Mouse (Mus musculus) heart, embryonic 11.5 days (tissue): ENCODE measurements at regions not wholly inside any gene's neighbourhood (a gene's known extent, or its start where the extent isn't known, plus 50 kb on each side); places are given as distances from the start of the nearest gene placed in this dataset.

Experiments
- ATAC-seq: fragments of 200-750 bp; cut with Nextera tagmentation; replicated peaks from 2 replicates; pipeline ENCODE4 v1.8.0; 2017; ENCODE audit warnings: moderate library complexity; ENCODE audit not compliant: insufficient number of reproducible peaks, low FRiP score, low TSS enrichment
- H3K27ac ChIP-seq: fragments of 300-500 bp; sonication (generic); 2 replicates; pipeline ENCODE4 v1.5.1; 2014; ENCODE audit warnings: mild to moderate bottlenecking, low read depth, low read length
- H3K27me3 ChIP-seq: fragments of 300-500 bp; sonication (generic); 2 replicates; pipeline ENCODE4 v1.6.1; 2014; ENCODE audit warnings: mild to moderate bottlenecking, low read length, mixed read lengths; ENCODE audit not compliant: control insufficient read depth, insufficient read depth
- H3K36me3 ChIP-seq: fragments of 300-500 bp; sonication (generic); 2 replicates; pipeline ENCODE4 v1.6.1; 2014; ENCODE audit warnings: mild to moderate bottlenecking, low read length, moderate library complexity, mixed read lengths; ENCODE audit not compliant: control insufficient read depth, insufficient read depth
- H3K4me1 ChIP-seq: fragments of 300-500 bp; sonication (generic); 2 replicates; pipeline ENCODE4 v1.6.1; 2014; ENCODE audit warnings: low read length; ENCODE audit not compliant: control insufficient read depth, insufficient read depth
- H3K4me2 ChIP-seq: fragments of 300-500 bp; sonication (generic); 2 replicates; pipeline ENCODE4 v1.6.1; 2014; ENCODE audit warnings: mild to moderate bottlenecking, moderate library complexity
- H3K4me3 ChIP-seq: fragments of 300-500 bp; sonication (generic); 2 replicates; pipeline ENCODE4 v1.5.1; 2014; ENCODE audit warnings: low read depth, low read length
- H3K9ac ChIP-seq: fragments of 300-500 bp; sonication (generic); 2 replicates; pipeline ENCODE4 v1.6.1; 2014; ENCODE audit warnings: mild to moderate bottlenecking, low read depth, low read length, moderate library complexity
- H3K9me3 ChIP-seq: fragments of 300-500 bp; sonication (generic); replicated peaks from 2 replicates; pipeline ENCODE4 v1.6.1; 2016; ENCODE audit warnings: low read length; ENCODE audit not compliant: control insufficient read depth
- WGBS: fragments of 180-500 bp; shearing (Covaris S2); extraction: QIAGEN DNeasy Blood & Tissue Kit; methylation state at CpG from one replicate; pipeline ENCODE4 v1.1.7; 2014; ENCODE audit not compliant: insufficient replicate concordance; 5-methylcytosine and 5-hydroxymethylcytosine counted together

DNA sequence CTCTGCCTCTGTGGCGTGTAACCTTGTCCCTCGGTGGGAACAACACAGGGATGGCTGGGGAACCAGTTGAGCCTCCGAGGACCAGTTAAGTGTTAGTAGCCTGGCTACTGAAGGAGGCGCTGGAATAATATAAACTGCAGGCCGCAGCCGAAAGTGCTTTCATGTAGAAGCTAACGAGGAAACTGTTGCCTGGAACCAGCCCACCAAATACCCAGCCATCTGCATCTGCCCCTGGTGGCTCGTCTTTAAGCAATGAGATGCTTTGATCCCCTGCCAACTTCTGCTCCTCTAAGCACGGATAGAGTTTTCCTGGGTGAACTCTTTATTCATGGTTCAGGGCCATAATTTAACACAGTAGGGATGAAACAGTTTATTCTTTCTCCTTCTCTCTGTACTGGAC, 137.2 kb upstream of the Prok2 start:
- H3K4me2 ChIP-seq: no peak overlapping the region
- no peak overlapping the region for H3K27ac ChIP-seq
- no peak overlapping the region for H3K9ac ChIP-seq
- no peak overlapping the region for H3K4me3 ChIP-seq
- WGBS: 67% methylated on average over 9 of the region's 9 CpGs
- H3K4me1 ChIP-seq: no peaks in the 10 kb centered on the region
- no peak for ATAC-seq
- H3K27me3 ChIP-seq: no peaks in the 10 kb centered on the region
- no peaks in the 10 kb centered on the region for H3K36me3 ChIP-seq
- H3K9me3 ChIP-seq: no peaks in the 10 kb centered on the region

DNA sequence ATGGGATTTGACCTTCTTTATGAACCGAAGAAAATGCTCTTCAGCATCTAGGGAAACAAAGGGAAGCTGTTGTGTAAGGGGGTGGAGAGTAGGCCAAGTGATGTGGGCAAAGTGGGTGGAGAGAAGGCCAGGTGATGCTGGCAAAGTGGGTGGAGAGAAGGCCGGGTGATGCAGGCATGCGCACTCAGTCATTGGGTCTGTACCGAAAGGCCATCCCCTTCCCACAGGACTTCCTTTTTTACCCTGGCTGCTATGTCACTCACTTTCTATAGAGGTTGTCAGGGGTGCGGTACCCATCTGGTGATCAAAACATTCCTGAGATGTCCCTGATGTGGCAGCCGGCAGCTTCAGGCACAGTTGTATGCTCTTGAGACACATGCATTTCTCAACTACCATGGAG, 131.2 kb upstream of the Prok2 start:
- Histone ChIP-seq H3K4me3 (no peak overlapping the region), H3K36me3 (no peaks in the 10 kb centered on the region), H3K9me3 (no peaks in the 10 kb centered on the region), H3K9ac (no peak overlapping the region), H3K27me3 (no peaks in the 10 kb centered on the region), H3K27ac (no peak overlapping the region), H3K4me2 (no peak overlapping the region), H3K4me1 (no peaks in the 10 kb centered on the region)
- 78% methylated on average over 6 of the region's 6 CpGs for WGBS
- ATAC-seq: no peak

DNA sequence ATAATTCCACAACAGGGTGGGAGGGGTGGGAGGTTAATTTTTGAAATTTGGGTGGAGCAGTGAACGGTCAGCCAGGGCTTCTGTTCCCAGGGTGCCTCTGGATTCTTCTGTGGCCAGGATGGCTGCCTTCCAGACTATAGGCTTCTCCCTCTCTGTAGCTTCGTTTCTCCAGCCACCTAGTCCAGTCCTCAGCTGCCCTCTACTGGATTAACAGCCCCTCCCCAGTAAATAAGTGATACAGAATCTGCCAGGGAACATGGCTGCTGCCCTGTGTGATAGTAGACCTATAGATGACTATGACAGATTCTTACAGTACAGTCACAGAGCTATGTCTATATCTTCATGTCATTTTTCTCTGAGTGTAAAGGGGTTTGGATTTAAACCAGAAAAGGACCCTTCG, 127.5 kb upstream of the Prok2 start:
- Histone ChIP-seq H3K9ac (no peak overlapping the region), H3K4me3 (no peak overlapping the region), H3K9me3 (no peaks in the 10 kb centered on the region), H3K4me2 (no peak overlapping the region), H3K36me3 (no peaks in the 10 kb centered on the region), H3K4me1 (no peaks in the 10 kb centered on the region), H3K27ac (no peak overlapping the region), H3K27me3 (no peaks in the 10 kb centered on the region)
- ATAC-seq: no peak
- 49% methylated on average over 3 of the region's 3 CpGs for WGBS

DNA sequence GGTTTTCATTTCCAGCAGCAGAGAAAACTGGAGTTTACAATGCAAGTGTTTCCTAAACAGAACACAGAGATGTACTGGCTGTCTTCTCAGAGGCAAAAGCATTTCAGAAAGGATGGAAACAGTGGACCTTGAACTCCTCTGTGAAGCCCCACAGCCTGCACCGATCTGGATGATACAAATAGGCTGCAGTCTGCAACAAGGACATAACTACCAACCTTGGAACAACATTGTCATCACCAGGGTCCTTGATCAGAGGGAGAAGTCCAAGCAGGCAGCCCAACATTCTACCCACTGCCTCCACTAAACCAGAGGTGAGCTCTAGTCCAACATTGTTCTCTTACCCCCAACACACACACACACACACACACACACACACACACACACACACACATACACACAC, 124.5 kb upstream of the Prok2 start:
- Histone ChIP-seq H3K9ac (no peak overlapping the region), H3K4me3 (no peak overlapping the region), H3K36me3 (no peaks in the 10 kb centered on the region), H3K27ac (no peak overlapping the region), H3K9me3 (no peaks in the 10 kb centered on the region), H3K4me2 (no peak overlapping the region), H3K4me1 (no peaks in the 10 kb centered on the region), H3K27me3 (no peaks in the 10 kb centered on the region)
- no peak for ATAC-seq
- WGBS: 72% methylated on average over 1 of the region's 1 CpGs

DNA sequence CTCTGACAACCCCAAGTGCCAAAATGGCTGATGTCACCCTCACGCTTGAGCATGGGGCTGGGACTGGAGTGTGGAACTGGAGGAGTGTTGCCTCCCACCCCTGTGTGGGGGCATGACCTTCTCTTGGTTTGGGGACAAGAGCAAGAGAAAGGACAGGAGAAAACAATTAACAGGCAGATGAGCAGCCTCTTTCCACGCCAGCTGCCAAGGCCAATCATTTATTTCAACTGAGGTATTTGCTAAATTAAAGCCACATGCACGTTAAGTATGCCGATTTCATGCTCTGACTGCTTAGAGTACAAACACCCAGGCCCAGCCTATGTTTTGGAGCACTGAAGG, 119.3 kb upstream of the Prok2 start:
- no peaks in the 10 kb centered on the region for H3K4me1 ChIP-seq
- H3K4me3 ChIP-seq: no peak overlapping the region
- H3K9ac ChIP-seq: no peak overlapping the region
- H3K36me3 ChIP-seq: no peaks in the 10 kb centered on the region
- H3K27me3 ChIP-seq: peaks cover 2% of the 10 kb centered on the region; the same call in 1 of the 2 replicates
- no peak overlapping the region for H3K4me2 ChIP-seq
- 57% methylated on average over 4 of the region's 4 CpGs for WGBS
- H3K27ac ChIP-seq: no peak overlapping the region
- H3K9me3 ChIP-seq: no peaks in the 10 kb centered on the region
- ATAC-seq: no peak

DNA sequence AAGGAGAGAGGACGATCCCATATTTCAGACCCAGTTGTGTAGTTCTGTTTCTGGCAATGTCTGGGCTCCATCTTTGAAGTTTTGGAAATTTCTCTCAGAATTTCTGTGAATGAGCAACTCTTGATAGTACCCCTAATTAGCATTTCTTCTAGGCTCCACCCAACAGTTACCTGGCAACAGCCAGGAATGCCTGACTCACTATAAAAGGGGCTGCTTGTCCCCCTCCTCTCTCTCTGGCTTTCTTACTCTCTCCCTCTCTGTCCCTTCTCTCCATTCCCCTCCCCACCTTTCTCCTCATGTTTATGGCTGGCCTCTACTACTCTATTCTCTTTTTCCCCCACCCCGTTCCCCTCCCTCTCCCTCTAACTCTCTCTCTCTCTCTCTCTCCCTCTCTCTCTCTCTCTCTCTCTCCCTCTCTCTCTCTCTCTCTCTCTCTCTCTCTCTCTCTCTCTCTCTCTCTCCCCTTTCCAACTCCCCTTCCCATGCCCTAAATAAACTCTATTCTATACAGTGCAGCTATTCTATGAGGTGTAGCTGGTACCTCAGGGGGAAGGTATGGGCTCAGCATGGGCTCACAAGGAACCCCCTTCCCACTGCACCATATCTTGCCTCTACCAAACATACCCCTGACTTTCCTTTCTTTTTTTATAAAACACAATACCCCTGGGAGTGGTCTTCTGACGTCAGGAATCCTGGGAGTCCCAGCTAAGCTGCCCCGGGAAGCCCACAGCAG, 118.7 kb upstream of the Prok2 start:
- no peak for ATAC-seq
- Histone ChIP-seq H3K36me3 (no peaks in the 10 kb centered on the region), H3K27me3 (peaks cover 2% of the 10 kb centered on the region; the same call in 1 of the 2 replicates), H3K9ac (no peak overlapping the region), H3K4me3 (no peak overlapping the region), H3K4me1 (no peaks in the 10 kb centered on the region), H3K27ac (no peak overlapping the region), H3K4me2 (no peak overlapping the region), H3K9me3 (no peaks in the 10 kb centered on the region)
- 36% methylated on average over 4 of the region's 4 CpGs for WGBS

DNA sequence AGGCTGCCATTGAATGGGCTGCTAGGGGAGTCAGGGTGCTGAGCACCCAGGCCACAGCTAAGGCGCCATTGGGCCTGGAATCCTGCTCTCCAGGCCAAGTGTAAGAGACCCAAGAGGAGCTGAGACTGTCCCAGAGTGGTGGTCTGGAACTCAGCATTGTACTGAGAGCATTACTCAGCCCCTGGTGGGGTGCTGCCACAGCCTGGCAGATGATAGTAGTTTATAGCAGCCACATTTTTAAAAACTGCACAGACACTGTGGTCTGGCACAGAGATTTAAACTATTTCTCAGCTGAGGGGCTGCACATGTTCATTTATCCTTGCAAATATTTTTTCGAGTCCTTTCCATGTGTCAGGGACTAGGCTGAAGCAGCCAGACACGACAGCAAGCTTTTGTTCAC, 117.3 kb upstream of the Prok2 start:
- Histone ChIP-seq H3K27ac (no peak overlapping the region), H3K4me2 (no peak overlapping the region), H3K4me3 (no peak overlapping the region), H3K36me3 (no peaks in the 10 kb centered on the region), H3K9me3 (no peaks in the 10 kb centered on the region), H3K4me1 (no peaks in the 10 kb centered on the region), H3K27me3 (peaks cover 2% of the 10 kb centered on the region; the same call in 1 of the 2 replicates), H3K9ac (no peak overlapping the region)
- no peak for ATAC-seq
- WGBS: 74% methylated on average over 3 of the region's 3 CpGs

DNA sequence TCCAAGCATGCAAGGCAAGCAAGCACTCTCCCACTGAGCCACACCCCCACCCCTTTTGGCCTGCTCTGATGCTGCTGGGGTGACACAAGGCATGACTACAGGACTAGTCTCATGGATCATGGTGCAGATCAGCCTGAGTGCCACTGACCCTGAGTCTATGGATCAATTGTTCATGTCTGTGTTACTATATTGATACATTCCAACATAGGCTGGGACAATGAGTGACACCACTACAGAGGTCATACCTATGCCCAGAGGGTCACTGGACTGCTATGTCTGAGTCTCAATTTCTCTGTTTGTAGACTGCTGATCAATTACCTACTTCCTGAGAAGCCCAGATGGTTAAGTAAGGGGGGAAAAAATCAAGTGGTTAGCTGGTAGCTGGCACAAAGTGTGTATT, 116.5 kb upstream of the Prok2 start:
- Histone ChIP-seq H3K4me3 (no peak overlapping the region), H3K4me1 (no peaks in the 10 kb centered on the region), H3K27ac (no peak overlapping the region), H3K36me3 (no peaks in the 10 kb centered on the region), H3K4me2 (no peak overlapping the region), H3K9me3 (no peaks in the 10 kb centered on the region), H3K27me3 (peaks cover 2% of the 10 kb centered on the region; the same call in 1 of the 2 replicates), H3K9ac (no peak overlapping the region)
- no peak for ATAC-seq

DNA sequence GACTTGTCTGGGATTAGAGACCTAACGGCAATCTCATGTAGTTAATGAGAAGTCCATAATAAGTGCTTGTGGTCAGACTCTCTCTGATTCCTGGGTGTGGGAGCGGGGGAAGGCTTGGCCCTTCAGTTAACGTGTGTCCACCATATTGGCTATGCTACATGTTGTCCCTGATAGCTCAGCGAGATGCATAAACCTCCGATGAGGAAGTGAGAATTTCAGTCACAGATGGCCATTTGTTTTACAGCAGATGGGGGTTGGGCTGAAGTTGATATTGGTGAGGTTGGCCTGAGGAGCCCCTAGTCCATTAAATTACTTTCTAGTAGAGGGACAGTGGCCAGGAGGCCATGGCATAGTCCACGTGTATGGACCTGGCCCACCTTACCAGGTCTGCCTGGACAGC, 114.6 kb upstream of the Prok2 start:
- Histone ChIP-seq H3K4me3 (no peak overlapping the region), H3K9me3 (no peaks in the 10 kb centered on the region), H3K27me3 (peaks cover 2% of the 10 kb centered on the region; the same call in 1 of the 2 replicates), H3K4me2 (no peak overlapping the region), H3K9ac (no peak overlapping the region), H3K4me1 (no peaks in the 10 kb centered on the region), H3K36me3 (no peaks in the 10 kb centered on the region), H3K27ac (no peak overlapping the region)
- no peak for ATAC-seq
- WGBS: 78% methylated on average over 6 of the region's 6 CpGs
